Mouse (Mus musculus) stomach, postnatal 0 days (tissue): ENCODE measurements around the gene Dnajb1. TPM values are rescaled to one million over a fixed set of nuclear protein-coding genes. Genes with fewer than 3 reads are reported as not detected.
A peak's percentile ranks its signal among the peaks of the same experiment; 100 is the strongest.
"Not testable (repeated sequence)": the region's sequence is repeated elsewhere in the genome, so short reads cannot be mapped to it uniquely, and the experiment has no call there.

Experiments used
- ATAC-seq: fragments of 200-750 bp; cut with Nextera tagmentation; 2 replicates; pipeline ENCODE4 v1.8.0; 2017; ENCODE audit not compliant: low FRiP score, low TSS enrichment
- DNase-seq: peaks from one replicate; pipeline ENCODE4 v3.0.0-alpha.2; 2016; ENCODE audit warnings: low spot score
- H3K27ac ChIP-seq: fragments of 300-500 bp; sonication (generic); replicated peaks from 2 replicates; pipeline ENCODE4 v1.5.1; 2014; ENCODE audit warnings: mild to moderate bottlenecking, control low read depth
- H3K27me3 ChIP-seq: fragments of 300-500 bp; sonication (generic); 2 replicates; pipeline ENCODE4 v1.6.1; 2014; ENCODE audit warnings: low read length; ENCODE audit not compliant: control insufficient read depth, insufficient read depth
- H3K36me3 ChIP-seq: fragments of 300-500 bp; sonication (generic); 2 replicates; pipeline ENCODE4 v1.6.1; 2014; ENCODE audit warnings: low read length, mixed read lengths; ENCODE audit not compliant: control insufficient read depth, insufficient read depth
- H3K4me1 ChIP-seq: fragments of 300-500 bp; sonication (generic); replicated peaks from 2 replicates; pipeline ENCODE4 v1.6.1; 2014; ENCODE audit warnings: antibody characterized with exemption; ENCODE audit not compliant: control insufficient read depth, insufficient read depth
- H3K4me2 ChIP-seq: fragments of 300-500 bp; sonication (generic); replicated peaks from 2 replicates; pipeline ENCODE4 v1.6.1; 2014; ENCODE audit warnings: low read depth, mild to moderate bottlenecking, control low read depth, moderate library complexity
- H3K4me3 ChIP-seq: fragments of 300-500 bp; sonication (generic); 2 replicates; pipeline ENCODE4 v1.5.1; 2014; ENCODE audit warnings: low read depth, low read length, control low read depth
- H3K9ac ChIP-seq: fragments of 300-500 bp; sonication (generic); 2 replicates; pipeline ENCODE4 v1.6.1; 2014; ENCODE audit warnings: mild to moderate bottlenecking, low read length, control low read depth, mixed read lengths
- H3K9me3 ChIP-seq: fragments of 300-500 bp; sonication (generic); 2 replicates; pipeline ENCODE4 v1.6.1; 2016; ENCODE audit warnings: low read length; ENCODE audit not compliant: control insufficient read depth
- CTCF ChIP-seq: IDR thresholded peaks from 2 replicates; pipeline ENCODE4 v1.5.1; 2016; ENCODE audit warnings: antibody characterized with exemption, low read depth, mild to moderate bottlenecking, moderate library complexity
- EP300 ChIP-seq: optimal IDR thresholded peaks from 2 replicates; pipeline ENCODE3; 2016; ENCODE audit warnings: antibody characterized with exemption
- WGBS: fragments of 180-500 bp; shearing (Covaris S2); extraction: QIAGEN DNeasy Blood & Tissue Kit; methylation state at CpG from one replicate; pipeline ENCODE4 v1.1.7; 2014; 5-methylcytosine and 5-hydroxymethylcytosine counted together
- polyA plus RNA-seq: library from polyadenylated mRNA; unstranded; fragments of >200 nt; fragmentation: Nextera tagmentation; extraction: Ambion mirVana; gene quantifications from 2 replicates; pipeline ENCODE4 v1.2.1, GENCODE M21; 2015

Gene Dnajb1
- polyA plus RNA-seq, 1 experiment from 2014 or later: 36.9 TPM

DNA sequence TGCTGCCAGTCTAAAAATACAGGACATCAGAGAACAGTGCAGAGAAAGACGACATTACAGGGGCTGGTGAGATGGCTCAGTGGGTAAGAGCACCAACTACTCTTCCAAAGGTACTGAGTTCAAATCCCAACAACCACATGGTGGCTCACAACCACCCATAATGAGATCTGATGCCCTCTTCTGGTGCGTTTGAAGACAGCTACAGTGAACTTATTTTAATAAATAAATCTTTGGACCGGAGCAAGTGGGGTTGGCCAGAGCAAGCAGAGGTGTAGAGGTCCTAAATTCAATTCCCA is 13.0 kb upstream of the Dnajb1 start:
- H3K9me3 ChIP-seq, DNase-seq, H3K36me3 ChIP-seq, H3K27me3 ChIP-seq, ATAC-seq, H3K4me1 ChIP-seq: not testable (repeated sequence)
- 43% methylated on average over 3 of the region's 3 CpGs for WGBS
- peak; percentile 55 for TF ChIP-seq CTCF
- TF ChIP-seq EP300: peak; percentile 4
- H3K4me2 ChIP-seq: peak overlapping the region; percentile 95
- H3K27ac ChIP-seq: peak overlapping the region; percentile 72
- peak overlapping the region; percentile 78 for H3K4me3 ChIP-seq
- H3K9ac ChIP-seq: peak overlapping the region; percentile 31; the same call in 1 of the 2 replicates

DNA sequence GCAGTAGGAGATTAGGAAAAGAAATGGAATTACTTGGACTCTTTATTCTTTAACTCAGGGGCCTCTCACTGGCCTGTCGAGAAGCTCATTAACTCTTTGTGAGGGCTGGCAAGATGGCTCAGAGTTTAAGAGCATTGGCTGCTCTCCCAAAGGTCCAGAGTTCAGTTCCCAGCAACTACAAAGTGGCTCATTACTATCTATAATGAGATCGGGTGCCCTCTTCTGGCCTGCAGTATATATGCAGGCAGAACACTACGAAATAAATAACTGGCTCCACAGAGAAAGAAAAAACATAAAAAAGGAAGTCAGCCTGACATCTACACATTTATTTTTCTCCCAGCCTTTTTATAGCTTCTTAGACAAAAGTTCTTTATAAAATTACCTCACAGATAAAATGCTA is 11.6 kb upstream of the Dnajb1 start:
- Histone ChIP-seq H3K36me3 (no peaks in the 10 kb centered on the region), H3K9me3 (no peaks in the 10 kb centered on the region), H3K9ac (no peak overlapping the region), H3K27ac (no peak overlapping the region), H3K4me2 (no peak overlapping the region), H3K4me3 (no peak overlapping the region), H3K4me1 (0 out of 2 replicates have a peak, but pooled peaks cover 3% of the 10 kb centered on the region), H3K27me3 (no peaks in the 10 kb centered on the region)
- ATAC-seq: no peak
- TF ChIP-seq EP300 (no peak), CTCF (peak; percentile 65)
- 22% methylated on average over 3 of the region's 3 CpGs for WGBS
- DNase-seq: no peak

- DNase-seq (no peak), ATAC-seq (no peak)
- Histone ChIP-seq H3K36me3 (no peaks in the 10 kb centered on the region), H3K9me3 (no peaks in the 10 kb centered on the region), H3K4me3 (no peak overlapping the region), H3K4me2 (no peak overlapping the region), H3K27ac (no peak overlapping the region), H3K9ac (no peak overlapping the region), H3K27me3 (no peaks in the 10 kb centered on the region), H3K4me1 (0 out of 2 replicates have a peak, but pooled peaks cover 4% of the 10 kb centered on the region)
- TF ChIP-seq EP300: no peak
- peak; percentile 37; the same call in 1 of the 2 replicates for TF ChIP-seq CTCF
- WGBS: 15% methylated on average over 1 of the region's 1 CpGs
Observed at GRCm38 (mm10) chr8:83598146-83598545, 9.8 kb upstream of the Dnajb1 start.

DNA sequence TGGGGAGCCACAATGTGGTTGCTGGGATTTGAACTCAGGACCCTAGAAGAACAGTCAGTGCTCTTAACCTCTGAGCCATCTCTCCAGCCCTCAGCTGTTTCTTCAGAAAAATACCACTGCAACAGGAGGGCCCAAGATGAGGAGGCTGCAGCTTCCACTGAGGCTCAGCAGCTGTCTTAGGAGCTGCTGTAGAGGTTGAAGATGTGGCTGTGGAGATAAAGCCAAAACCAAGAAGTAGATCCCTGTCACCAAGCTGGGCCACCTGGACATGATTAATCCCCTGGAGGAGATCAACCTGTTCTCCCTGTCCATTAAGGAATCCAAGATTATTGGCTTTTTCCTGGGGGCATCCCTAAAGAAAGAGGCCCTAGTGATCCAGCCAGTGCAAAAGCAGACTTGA is 8.2 kb upstream of the Dnajb1 start:
- Histone ChIP-seq H3K9ac (no peak overlapping the region), H3K9me3 (no peaks in the 10 kb centered on the region), H3K4me3 (no peak overlapping the region), H3K4me1 (0 out of 2 replicates have a peak, but pooled peaks cover 2% of the 10 kb centered on the region), H3K4me2 (no peak overlapping the region), H3K27ac (peak overlapping the region; percentile 18; the same call in 1 of the 2 replicates), H3K27me3 (no peaks in the 10 kb centered on the region), H3K36me3 (no peaks in the 10 kb centered on the region)
- DNase-seq (no peak), ATAC-seq (no peak)
- no peak for TF ChIP-seq CTCF
- TF ChIP-seq EP300: peak; percentile 23

DNA sequence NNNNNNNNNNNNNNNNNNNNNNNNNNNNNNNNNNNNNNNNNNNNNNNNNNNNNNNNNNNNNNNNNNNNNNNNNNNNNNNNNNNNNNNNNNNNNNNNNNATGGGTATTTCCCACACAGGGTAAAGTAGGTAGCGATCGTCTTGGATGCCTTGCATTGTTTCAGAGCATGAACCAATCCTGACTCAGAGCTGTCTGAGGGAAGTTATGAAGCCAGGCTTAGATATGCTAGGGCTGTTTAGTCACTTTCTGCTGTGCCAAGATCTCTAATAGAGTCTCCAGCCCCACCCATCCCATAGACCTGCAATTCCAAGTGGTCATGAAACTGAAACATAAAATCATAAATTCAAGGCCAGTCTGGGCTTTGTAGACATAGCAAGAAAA is 5.4 kb upstream of the Dnajb1 start:
- Histone ChIP-seq H3K27me3 (no peaks in the 10 kb centered on the region), H3K36me3 (no peaks in the 10 kb centered on the region), H3K4me3 (no peak overlapping the region), H3K27ac (peak overlapping the region; percentile 88), H3K4me1 (0 out of 2 replicates have a peak, but pooled peaks cover 2% of the 10 kb centered on the region), H3K4me2 (no peak overlapping the region), H3K9me3 (no peaks in the 10 kb centered on the region), H3K9ac (no peak overlapping the region)
- ATAC-seq: peak; percentile 72
- TF ChIP-seq EP300 (no peak), CTCF (no peak)
- no peak for DNase-seq
- 43% methylated on average over 2 of the region's 2 CpGs for WGBS

DNA sequence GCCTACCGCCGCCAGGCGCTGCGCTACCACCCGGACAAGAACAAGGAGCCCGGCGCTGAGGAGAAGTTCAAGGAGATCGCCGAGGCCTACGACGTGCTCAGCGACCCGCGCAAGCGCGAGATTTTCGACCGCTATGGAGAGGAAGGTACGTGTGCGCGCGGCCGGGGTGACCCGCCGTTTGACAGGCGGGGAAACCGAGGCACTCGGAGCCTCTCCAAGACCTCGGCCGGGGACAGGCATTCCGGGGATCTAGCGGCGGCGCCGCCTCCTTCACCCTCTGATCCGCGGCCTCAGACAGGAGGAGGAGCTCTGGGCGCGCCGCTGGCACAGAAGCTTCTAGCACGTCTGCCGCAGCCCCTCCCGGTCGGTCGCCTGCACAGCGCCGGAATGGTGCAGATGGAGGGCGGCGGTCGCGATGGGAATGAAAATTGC is 421 bp downstream of the Dnajb1 start:
- under 1% methylated on average over 51 of the region's 51 CpGs for WGBS
- H3K36me3 ChIP-seq: peaks cover 25% of the 10 kb centered on the region
- H3K27me3 ChIP-seq: no peaks in the 10 kb centered on the region
- no peaks in the 10 kb centered on the region for H3K9me3 ChIP-seq
- H3K4me2 ChIP-seq: peak overlapping the region; percentile 56
- ATAC-seq (peak; percentile 73), DNase-seq (peak; percentile 87)
- peak; percentile 46 for TF ChIP-seq CTCF
- peak; percentile 21 for TF ChIP-seq EP300
- H3K4me1 ChIP-seq: no peaks in the 10 kb centered on the region
- peak overlapping the region; percentile 99 for H3K27ac ChIP-seq
- H3K4me3 ChIP-seq: peak overlapping the region; percentile 85
- peak overlapping the region; percentile 90 for H3K9ac ChIP-seq
